Mouse (Mus musculus) induced T-regulatory cell, adult 2 months (primary cell): ENCODE data around the gene Gm7861.
"Not testable (repeated sequence)": the region's sequence is repeated elsewhere in the genome, so short reads cannot be mapped to it uniquely, and the experiment has no call there.

Experiments
- DNase-seq: peaks from one replicate; pipeline ENCODE4 v3.0.0-alpha.2; 2012; ENCODE audit warnings: low read depth

Gene Gm7861

DNA sequence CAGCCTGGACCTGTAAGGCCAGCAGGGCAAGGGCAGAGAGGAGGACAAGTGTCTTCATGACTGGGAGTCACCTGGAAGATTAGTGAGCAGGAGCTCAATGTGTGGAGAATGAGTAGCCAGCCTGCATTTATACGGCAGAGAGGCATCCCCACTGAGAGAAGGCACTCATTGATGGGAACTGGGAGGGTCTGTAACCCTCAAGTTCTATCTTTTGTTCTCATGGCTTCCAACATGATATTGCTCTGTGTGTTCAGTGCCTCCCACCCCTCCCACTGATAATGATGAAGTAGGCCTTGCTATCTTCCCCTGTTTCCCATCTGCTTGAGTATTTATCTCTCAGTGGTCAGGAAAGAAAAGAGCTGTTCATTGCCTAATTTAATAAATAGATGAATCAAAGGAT, at the start of gene Gm7861:
Gene Gm7861 (minus strand): TSS at position 101 of the 400 bp plus-strand sequence.
- DNase-seq = not testable (repeated sequence)

GRCm38 (mm10) chr8:21617883-21618282, 23.6 kb upstream of the Gm7861 start, which contains the start of gene Defa26:
Gene Defa26, plus strand, starts transcription at chr8:21618183.
- DNase-seq = not testable (repeated sequence)

DNA sequence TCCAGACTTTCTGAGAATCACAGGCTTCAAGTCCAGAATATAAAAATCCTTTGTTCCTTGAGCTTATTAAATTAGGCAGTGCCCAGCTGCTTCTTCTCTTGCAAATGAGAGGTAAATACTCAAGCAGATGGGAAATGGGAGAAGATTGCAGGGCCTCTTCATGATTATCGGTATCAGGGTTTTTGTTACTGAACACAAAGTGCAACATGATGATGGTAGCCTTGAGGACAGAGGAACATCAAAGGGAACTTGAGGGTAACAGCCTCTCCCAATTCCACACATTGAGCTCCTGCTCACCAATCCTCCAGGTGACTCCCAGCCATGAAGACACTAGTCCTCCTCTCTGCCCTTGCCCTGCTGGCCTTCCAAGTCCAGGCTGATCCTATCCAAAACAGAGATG, 11.6 kb downstream of the Gm7861 start, which contains the start of gene Defa28:
Gene Defa28 (plus strand): TSS at position 301 of the 400 bp plus-strand sequence.
- DNase-seq = not testable (repeated sequence)

DNA sequence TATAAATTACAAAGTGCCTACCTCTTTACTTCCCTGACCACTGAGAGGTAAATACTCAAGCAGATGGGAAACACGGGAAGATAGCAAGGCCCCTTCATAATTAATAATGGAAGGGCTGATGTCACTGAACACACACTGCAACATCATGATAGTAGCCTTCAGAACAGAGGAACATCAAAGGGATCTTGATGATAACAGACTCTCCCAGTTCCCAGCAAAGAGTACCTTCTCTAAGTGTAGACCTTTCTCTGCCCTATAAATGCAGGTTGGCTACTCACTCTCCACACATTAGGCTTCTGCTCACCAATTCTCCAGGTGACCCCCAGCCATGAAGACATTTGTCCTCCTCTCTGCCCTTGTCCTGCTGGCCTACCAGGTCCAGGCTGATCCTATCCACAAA, 29.2 kb downstream of the Gm7861 start, which contains the start of gene Defa37:
Gene Defa37 (plus strand): TSS at position 301 of the 400 bp plus-strand sequence.
- DNase-seq = not testable (repeated sequence)
